Mouse (Mus musculus): ENCODE data around the gene Hrg.
"Not testable (repeated sequence)": the region's sequence is repeated elsewhere in the genome, so short reads cannot be mapped to it uniquely, and the experiment has no call there.

Gene Hrg

DNA sequence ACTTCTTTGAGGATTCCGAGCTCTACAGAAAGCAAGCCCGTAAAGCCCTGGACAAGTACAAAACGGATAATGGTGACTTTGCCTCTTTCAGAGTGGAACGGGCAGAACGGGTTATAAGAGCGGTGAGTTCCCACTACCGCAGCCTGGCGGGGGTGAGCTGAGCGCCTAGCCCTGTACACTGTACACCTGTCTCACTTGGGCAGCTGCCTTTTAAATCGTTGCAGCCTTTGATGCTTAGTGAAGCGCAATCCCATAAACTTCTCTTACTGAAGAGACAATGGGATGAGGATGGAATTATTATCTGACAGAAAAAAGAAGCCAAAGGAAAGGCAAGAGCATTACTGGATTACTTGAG, 5.2 kb downstream of the Hrg start:
- no peak for DNase-seq (ENCODE audit: inconsistent ontology term)

GRCm38 (mm10) chr16:22961073-22961472, 10.2 kb downstream of the Hrg start:
- no peak for DNase-seq (ENCODE audit: inconsistent ontology term)

DNA sequence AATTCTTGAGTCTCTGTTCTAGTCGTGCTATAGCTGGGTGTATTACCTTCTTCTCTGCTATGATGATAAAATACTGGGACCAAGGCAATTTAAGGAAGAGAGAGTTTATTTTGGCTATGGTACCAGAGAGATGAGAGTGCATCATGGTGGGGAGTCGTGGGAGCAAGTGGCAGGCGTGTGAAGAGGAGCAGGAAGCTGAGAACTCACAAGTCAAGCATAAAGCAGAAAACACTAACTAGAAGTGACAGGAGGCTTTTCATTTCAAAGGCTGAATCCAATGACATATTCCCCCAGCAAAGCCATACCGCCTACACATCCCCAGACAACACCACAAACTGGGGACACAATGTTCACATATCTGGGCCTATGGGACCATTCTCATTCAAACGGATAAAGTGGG, 11.4 kb downstream of the Hrg start:
- peak; percentile 54 for DNase-seq (ENCODE audit: inconsistent ontology term)

DNA sequence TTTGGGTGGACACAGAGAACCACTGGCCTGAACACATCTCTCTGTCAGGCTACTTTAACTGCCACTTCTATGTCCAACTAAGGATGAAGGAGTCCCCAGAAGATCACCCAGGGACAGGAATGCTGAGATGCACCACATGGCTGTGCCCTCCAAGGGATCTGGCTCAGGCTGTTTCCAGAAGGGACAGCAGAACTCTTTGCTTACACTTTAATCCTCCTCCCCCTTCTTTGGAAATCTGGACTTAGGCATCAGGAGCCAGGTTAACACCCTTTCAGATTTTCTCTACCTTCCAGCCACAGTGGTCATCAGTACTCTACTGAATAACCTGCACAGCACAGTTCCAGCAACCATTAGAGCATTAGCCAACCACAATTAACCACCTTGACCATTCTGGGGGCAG, 12.4 kb downstream of the Hrg start:
- DNase-seq (ENCODE audit: inconsistent ontology term) = no peak

DNA sequence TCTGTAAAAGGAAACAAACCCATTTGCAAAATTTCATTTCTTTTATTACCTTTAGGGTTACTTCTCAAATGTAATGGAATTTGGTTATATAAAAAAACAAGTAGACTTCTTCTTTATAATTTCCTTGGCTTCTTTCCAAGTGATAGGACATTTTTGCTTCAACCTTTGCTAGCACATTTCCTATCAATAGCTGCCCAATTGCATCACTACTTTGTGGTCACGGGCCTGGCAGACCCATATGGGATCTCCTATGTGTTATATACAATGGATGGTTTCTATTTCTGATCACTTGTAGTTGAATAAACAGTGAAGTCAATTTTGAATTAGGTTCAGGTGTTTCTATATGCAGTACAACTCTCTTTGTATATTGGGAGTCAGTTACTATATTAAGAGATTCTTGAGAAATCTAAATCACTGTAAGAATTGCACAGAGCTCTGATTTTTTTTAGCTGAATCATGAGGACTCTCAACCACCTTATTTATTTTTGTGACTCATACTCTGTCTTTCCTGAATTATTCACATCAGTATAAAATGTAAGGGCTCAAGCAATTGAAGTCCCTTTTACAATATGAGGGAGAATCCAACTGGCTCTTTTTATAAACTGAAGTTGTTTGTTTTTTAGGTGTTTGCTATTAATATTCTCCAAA, 16.6 kb downstream of the Hrg start:
- peak; percentile 48 for DNase-seq (ENCODE audit: inconsistent ontology term)

GRCm38 (mm10) chr16:22996951-22997350, 46.1 kb downstream of the Hrg start:
- not testable (repeated sequence) for DNase-seq (ENCODE audit: inconsistent ontology term)

All from Muller cell, postnatal 12 days (primary cell).